Mouse (Mus musculus): Measurements from ENCODE around the gene Fam163a.

Gene Fam163a

DNA sequence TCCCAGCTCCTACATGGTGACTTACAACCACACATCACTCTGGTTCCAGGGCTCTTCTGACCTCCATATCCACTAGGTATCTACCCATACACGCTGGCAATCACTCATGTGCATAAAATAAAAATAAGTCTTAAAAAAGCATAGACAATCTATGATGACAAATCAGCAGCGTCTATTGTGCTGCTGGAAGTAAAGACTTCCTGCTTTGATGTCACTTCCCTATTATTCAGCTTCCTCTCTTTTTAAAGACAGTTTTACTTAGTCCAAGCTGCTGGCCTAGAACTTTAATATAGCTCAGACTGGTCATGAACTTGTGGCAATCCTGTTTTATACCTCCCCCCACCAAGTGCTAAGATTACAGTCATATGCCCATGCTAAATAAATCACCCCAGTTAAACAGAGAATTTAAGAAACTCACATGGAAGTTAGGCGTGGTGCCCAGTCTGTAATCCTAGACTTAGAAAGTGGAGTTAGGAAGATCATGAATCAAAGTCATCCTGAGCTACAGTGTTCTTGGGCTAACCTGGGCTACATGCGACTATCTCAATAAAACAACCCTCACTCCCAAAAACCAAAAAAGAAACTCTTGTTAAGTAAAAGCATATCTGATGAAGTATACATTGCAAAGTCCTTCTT is 176.4 kb downstream of the Fam163a start:
- DNase-seq (ENCODE audit: low spot score in 2 of 2) = no peak

- no peak for DNase-seq (ENCODE audit: low spot score in 2 of 2)
Observed at GRCm38 (mm10) chr1:156027849-156028248, 177.0 kb downstream of the Fam163a start.

Measured in spleen, postnatal 4 days (tissue).